Comparison of ENCODE assay signal across 21 mouse cellular contexts in genomic region chr2:163617232-163617863, GRCm38 (mm10). TPM values are rescaled to one million over a fixed set of nuclear protein-coding genes. Genes with fewer than 3 reads are reported as not detected.
DNase-seq lines count a peak whose midpoint lies in the region; ATAC-seq and TF ChIP-seq lines count a peak whose summit lies in the region.
"Had no signal": no experiment of that assay in that cellular context is flagged by ENCODE, and none has a peak within 500 bp of the region (broad histone marks: within the 10 kb centered on the region; RNA-seq: fewer than 3 reads in every experiment).

No protein-coding gene starts in this region.

- TF ChIP-seq CTCF in kidney, adult 2 months (conservative IDR thresholded peaks at IDR 0.05; ENCODE audit: insufficient read depth, insufficient read length, low read depth, low read length) = no peak

- H3K4me2 ChIP-seq in myocyte (ENCODE audit: low read depth) = no peak overlapping the region
- H3K4me2 ChIP-seq: embryonic facial prominence, embryonic 12.5 days; heart, embryonic 13.5 days; hindbrain, embryonic 14.5 days; kidney, embryonic 15.5 days; midbrain, embryonic 13.5 days; neural tube, embryonic 13.5 days had no signal

- DNase-seq in heart, embryonic 10.5 days (ENCODE audit: low spot score) = peak; percentile 63
- DNase-seq in heart, postnatal 4 days = no peak
- DNase-seq in A20 (ENCODE audit: low read depth, low spot score) = peak; percentile 46
- no peak for DNase-seq in kidney, adult 2 months
- no peak for DNase-seq in right cerebral cortex, postnatal 4 days
- DNase-seq: adrenal gland, adult 2 months; B cell, adult 2 months; cerebellum, adult 9-10 months; gastrocnemius, postnatal 36 days; kidney, postnatal 4 days; thymus, postnatal 25 days had no signal

- no peak overlapping the region for H3ac ChIP-seq in myocyte (ENCODE audit: control insufficient read depth, insufficient read length)

- no peaks in the 10 kb centered on the region for H3K4me1 ChIP-seq in heart, embryonic 10.5 days
- no peaks in the 10 kb centered on the region for H3K4me1 ChIP-seq in kidney, adult 2 months (ENCODE audit: control insufficient read depth, insufficient read depth, low read length)
- H3K4me1 ChIP-seq: embryonic facial prominence, embryonic 12.5 days; heart, embryonic 13.5 days; kidney, embryonic 15.5 days; midbrain, embryonic 13.5 days; neural tube, embryonic 13.5 days had no signal

- 68% methylated on average over 3 of the region's 3 CpGs for WGBS in heart, embryonic 10.5 days
- WGBS in kidney, adult 2 months = 87% methylated on average over 3 of the region's 3 CpGs

- H3K4me3 ChIP-seq in heart, embryonic 10.5 days = no peak overlapping the region
- no peak overlapping the region for H3K4me3 ChIP-seq in myocyte
- H3K4me3 ChIP-seq in kidney, adult 2 months (ENCODE audit: insufficient read depth, low read depth, low read length) = no peak overlapping the region
- H3K4me3 ChIP-seq: embryonic facial prominence, embryonic 12.5 days; heart, embryonic 13.5 days; kidney, embryonic 15.5 days; midbrain, embryonic 13.5 days; neural tube, embryonic 13.5 days had no signal

- peak; percentile 7 for ATAC-seq in erythroblast, adult 5-6 weeks (replicated peaks; ENCODE audit: low FRiP score, poor library complexity, severe bottlenecking)
- ATAC-seq: forebrain, embryonic 16.5 days; intestine, embryonic 16.5 days; midbrain, embryonic 13.5 days had no signal

- TF ChIP-seq POLR2A in myocyte (IDR thresholded peaks at IDR 0.05; ENCODE audit: insufficient read length, low read depth) = no peak
- TF ChIP-seq POLR2A in kidney, adult 2 months (IDR thresholded peaks at IDR 0.05; ENCODE audit: low read depth, low read length) = no peak

- H3K27me3 ChIP-seq in heart, embryonic 10.5 days (ENCODE audit: insufficient read depth, poor library complexity, severe bottlenecking) = no peaks in the 10 kb centered on the region
- no peaks in the 10 kb centered on the region for H3K27me3 ChIP-seq in myocyte (ENCODE audit: control insufficient read depth, insufficient read depth, insufficient read length)
- H3K27me3 ChIP-seq in kidney, adult 2 months (replicated peaks; ENCODE audit: control insufficient read depth, insufficient read depth, low read length) = no peaks in the 10 kb centered on the region
- H3K27me3 ChIP-seq: embryonic facial prominence, embryonic 12.5 days; heart, embryonic 13.5 days; kidney, embryonic 15.5 days; midbrain, embryonic 13.5 days; neural tube, embryonic 13.5 days had no signal

- peaks cover 93% of the 10 kb centered on the region for H3K36me3 ChIP-seq in heart, embryonic 10.5 days
- peaks cover 58% of the 10 kb centered on the region for H3K36me3 ChIP-seq in myocyte (ENCODE audit: control insufficient read depth, insufficient read depth)
- peaks cover 16% of the 10 kb centered on the region for H3K36me3 ChIP-seq in kidney, adult 2 months (ENCODE audit: control insufficient read depth, insufficient read depth, low read length)

- no peak overlapping the region for H3K27ac ChIP-seq in heart, embryonic 10.5 days
- no peak overlapping the region for H3K27ac ChIP-seq in kidney, adult 2 months (ENCODE audit: insufficient read depth, low read depth, low read length)
- H3K27ac ChIP-seq: embryonic facial prominence, embryonic 12.5 days; heart, embryonic 13.5 days; hindbrain, embryonic 14.5 days; kidney, embryonic 15.5 days; midbrain, embryonic 13.5 days; neural tube, embryonic 13.5 days had no signal

- H3K9me3 ChIP-seq in heart, embryonic 10.5 days = no peaks in the 10 kb centered on the region
- H3K9me3 ChIP-seq: embryonic facial prominence, embryonic 12.5 days; heart, embryonic 13.5 days; kidney, embryonic 15.5 days; midbrain, embryonic 13.5 days; neural tube, embryonic 13.5 days had no signal

- no peaks in the 10 kb centered on the region for H3K79me2 ChIP-seq in myocyte (ENCODE audit: control insufficient read depth, insufficient read depth)

TF ChIP-seq in myocyte, 11 proteins besides CTCF, POLR2A, EP300 and RAD21:
- TF ChIP-seq SRF (IDR thresholded peaks at IDR 0.05; ENCODE audit: control insufficient read depth, insufficient read length, low read depth) = no peak
- no peak for TF ChIP-seq E2F4 (IDR thresholded peaks at IDR 0.05; ENCODE audit: insufficient read depth)
- peak; percentile 77 for TF ChIP-seq POLR2AphosphoS2 (IDR thresholded peaks at IDR 0.05; ENCODE audit: insufficient read length, low read depth)
- no peak for TF ChIP-seq CEBPB (IDR thresholded peaks at IDR 0.05; ENCODE audit: insufficient read depth, poor library complexity, severe bottlenecking)

RNA-seq across cellular contexts. Expression of gene Ttpal, which starts 15.2 kb away (rescaled TPM):
- 27.5 and 31.8 TPM in 2 replicates for polyA plus RNA-seq in heart, embryonic 10.5 days (2016; fragmentation: Nextera tagmentation; extraction: Ambion mirVana)
- total RNA-seq in heart, postnatal 4 days (2021) = 10 to 100 TPM; 13.1 to 14.0 TPM
- 6.5 and 10.0 TPM in 2 replicates for total RNA-seq in erythroblast, adult 5-6 weeks (2015; ENCODE audit: low replicate concordance)
- 5.5 and 8.8 TPM in 2 replicates for total RNA-seq in erythroblast, adult 5-6 weeks (2017; ENCODE audit: low replicate concordance)
- polyA plus RNA-seq in myocyte (2012; fragmentation: generic; extraction: Trizol) = 20.2 TPM
- 11.3 and 12.0 TPM in 2 replicates for polyA plus RNA-seq in kidney, adult 2 months (2012; rRNA removed)

RNA-seq across cellular contexts. Expression of gene Serinc3, which starts 27.6 kb away (rescaled TPM):
- 51.1 and 55.2 TPM in 2 replicates for polyA plus RNA-seq in heart, embryonic 10.5 days (2016; fragmentation: Nextera tagmentation; extraction: Ambion mirVana)
- 100 to 1,000 TPM; 239 to 253 TPM for total RNA-seq in heart, postnatal 4 days (2021)
- total RNA-seq in erythroblast, adult 5-6 weeks (2015; ENCODE audit: low replicate concordance) = 1,365 and 1,400 TPM in 2 replicates
- 1,814 and 2,055 TPM in 2 replicates for total RNA-seq in erythroblast, adult 5-6 weeks (2017; ENCODE audit: low replicate concordance)
- 88.9 TPM for polyA plus RNA-seq in myocyte (2012; fragmentation: generic; extraction: Trizol)
- 340 and 357 TPM in 2 replicates for polyA plus RNA-seq in kidney, adult 2 months (2012; rRNA removed)

RNA-seq across cellular contexts. Expression of gene Pkig, which starts 40.8 kb away (rescaled TPM):
- polyA plus RNA-seq in heart, embryonic 10.5 days (2016; fragmentation: Nextera tagmentation; extraction: Ambion mirVana) = 226 and 259 TPM in 2 replicates
- 100 to 1,000 TPM; 204 to 207 TPM for total RNA-seq in heart, postnatal 4 days (2021)
- 15.0 and 25.0 TPM in 2 replicates for total RNA-seq in erythroblast, adult 5-6 weeks (2015; ENCODE audit: low replicate concordance)
- total RNA-seq in erythroblast, adult 5-6 weeks (2017; ENCODE audit: low replicate concordance) = 23.4 and 25.2 TPM in 2 replicates
- 799 TPM for polyA plus RNA-seq in myocyte (2012; fragmentation: generic; extraction: Trizol)
- polyA plus RNA-seq in kidney, adult 2 months (2012; rRNA removed) = 100 and 107 TPM in 2 replicates

Comparison
In these comparisons a context has a peak if more than half of its experiments do, and no peak if none do; other contexts are left out.
1. DNase-seq: peak in heart, embryonic 10.5 days (single experiment) and A20 (single experiment); none in heart, postnatal 4 days (single experiment), kidney, adult 2 months (single experiment) and right cerebral cortex, postnatal 4 days (single experiment).